25 mouse cellular contexts compared by ENCODE assay signal in genomic region chr4:129992720-129993119, GRCm38 (mm10). TPM values are rescaled to one million over a fixed set of nuclear protein-coding genes. Genes with fewer than 3 reads are reported as not detected.
"Had no signal": no experiment of that assay in that cellular context is flagged by ENCODE, and none has a peak within 500 bp of the region (broad histone marks: within the 10 kb centered on the region; RNA-seq: fewer than 3 reads in every experiment).

No protein-coding gene starts in this region.

- H3K4me3 ChIP-seq: gastrocnemius, adult 2 months; heart, embryonic 12.5 days; hindbrain, embryonic 10.5 days; hindbrain, embryonic 13.5 days; hindbrain, embryonic 15.5 days; intestine, embryonic 15.5 days; limb, embryonic 10.5 days; limb, embryonic 12.5 days; liver, embryonic 13.5 days; liver, embryonic 15.5 days had no signal

- H3K9me3 ChIP-seq: heart, embryonic 10.5 days; heart, embryonic 12.5 days; hindbrain, embryonic 10.5 days; hindbrain, embryonic 13.5 days; hindbrain, embryonic 15.5 days; intestine, embryonic 15.5 days; limb, embryonic 10.5 days; limb, embryonic 12.5 days; liver, embryonic 13.5 days; liver, embryonic 15.5 days had no signal

- H3K36me3 ChIP-seq: heart, embryonic 10.5 days; intestine, embryonic 15.5 days; limb, embryonic 10.5 days; limb, embryonic 12.5 days; liver, embryonic 13.5 days; liver, embryonic 15.5 days had no signal

- H3K27ac ChIP-seq: gastrocnemius, adult 2 months; hindbrain, embryonic 13.5 days; hindbrain, embryonic 15.5 days; intestine, embryonic 15.5 days; limb, embryonic 12.5 days; liver, embryonic 13.5 days; liver, embryonic 15.5 days had no signal

- H3K4me1 ChIP-seq: liver, embryonic 13.5 days had no signal

- DNase-seq: gastrocnemius, adult 2 months; gastrocnemius, postnatal 10 days; gastrocnemius, postnatal 25 days; heart, adult 18-20 months; heart, postnatal 10 days; heart, postnatal 4 days; kidney, adult 18-20 months; kidney, adult 8-10 months; kidney, postnatal 10 days; kidney, postnatal 25 days; kidney, postnatal 4 days; liver; liver, embryonic 13.5 days; liver, postnatal 0 days; lung, adult 2 months had no signal

- H3K27me3 ChIP-seq: hindbrain, embryonic 15.5 days had no signal

RNA-seq across cellular contexts. Expression of gene Adgrb2, which starts 8.1 kb away (rescaled TPM):
- total RNA-seq: granulocyte monocyte progenitor cell, adult 5-6 weeks had no signal
